Mouse (Mus musculus): ENCODE measurements around the gene Pgghg. TPM values are rescaled to one million over a fixed set of nuclear protein-coding genes. Genes with fewer than 3 reads are reported as not detected.

Gene Pgghg
- polyA plus RNA-seq, 1 experiment from 2014 or later, result 13.9 TPM

Other genes starting within 250 kb of the Pgghg start
- gene Olfr541, start 244.1 kb upstream of the Pgghg start, polyA plus RNA-seq (2016; fragmentation: Nextera tagmentation; extraction: Ambion mirVana), result not detected in 2 replicates
- not detected in 2 replicates for gene Cyp2e1, start 177.7 kb upstream of the Pgghg start, polyA plus RNA-seq (2016; fragmentation: Nextera tagmentation; extraction: Ambion mirVana)
- gene Syce1, start 153.5 kb upstream of the Pgghg start, polyA plus RNA-seq (2016; fragmentation: Nextera tagmentation; extraction: Ambion mirVana), result 0.13 and 0.31 TPM in 2 replicates
- gene Zfp941, start 119.2 kb upstream of the Pgghg start, polyA plus RNA-seq (2016; fragmentation: Nextera tagmentation; extraction: Ambion mirVana), result 0.95 and 0.96 TPM in 2 replicates
- gene Urah, start 106.4 kb upstream of the Pgghg start, polyA plus RNA-seq (2016; fragmentation: Nextera tagmentation; extraction: Ambion mirVana), result 0.55 TPM in 1 of 2 replicates, not detected in the other
- not detected in 2 replicates for gene Scgb1c1, start 95.8 kb upstream of the Pgghg start, polyA plus RNA-seq (2016; fragmentation: Nextera tagmentation; extraction: Ambion mirVana)
- not detected in 2 replicates for gene Odf3, start 93.6 kb upstream of the Pgghg start, polyA plus RNA-seq (2016; fragmentation: Nextera tagmentation; extraction: Ambion mirVana)
- not detected in 2 replicates for gene Gm45785, start 85.1 kb upstream of the Pgghg start, polyA plus RNA-seq (2016; fragmentation: Nextera tagmentation; extraction: Ambion mirVana)
- gene Ric8a, start 84.4 kb upstream of the Pgghg start, polyA plus RNA-seq (2016; fragmentation: Nextera tagmentation; extraction: Ambion mirVana), result 42.7 and 48.0 TPM in 2 replicates
- 27.7 and 29.3 TPM in 2 replicates for gene Bet1l, start 83.8 kb upstream of the Pgghg start, polyA plus RNA-seq (2016; fragmentation: Nextera tagmentation; extraction: Ambion mirVana)
- 187 and 188 TPM in 2 replicates for gene Psmd13, start 59.4 kb upstream of the Pgghg start, polyA plus RNA-seq (2016; fragmentation: Nextera tagmentation; extraction: Ambion mirVana)
- 40.9 and 41.6 TPM in 2 replicates for gene Sirt3, start 59.1 kb upstream of the Pgghg start, polyA plus RNA-seq (2016; fragmentation: Nextera tagmentation; extraction: Ambion mirVana)
- 93.0 and 102 TPM in 2 replicates for gene Cox8b, start 40.9 kb upstream of the Pgghg start, polyA plus RNA-seq (2016; fragmentation: Nextera tagmentation; extraction: Ambion mirVana)
- gene Nlrp6, start 20.5 kb upstream of the Pgghg start, polyA plus RNA-seq (2016; fragmentation: Nextera tagmentation; extraction: Ambion mirVana), result 0.23 TPM in 1 of 2 replicates, not detected in the other
- gene Ifitm5, start 8.9 kb downstream of the Pgghg start, polyA plus RNA-seq (2016; fragmentation: Nextera tagmentation; extraction: Ambion mirVana), result 1.8 and 2.0 TPM in 2 replicates
- gene Gm45717, start 14.5 kb downstream of the Pgghg start, polyA plus RNA-seq (2016; fragmentation: Nextera tagmentation; extraction: Ambion mirVana), result not detected in 2 replicates
- 442 and 446 TPM in 2 replicates for gene Ifitm2, start 14.6 kb downstream of the Pgghg start, polyA plus RNA-seq (2016; fragmentation: Nextera tagmentation; extraction: Ambion mirVana)
- 3.0 and 3.1 TPM in 2 replicates for gene Ifitm1, start 25.8 kb downstream of the Pgghg start, polyA plus RNA-seq (2016; fragmentation: Nextera tagmentation; extraction: Ambion mirVana)
- gene Ifitm3, start 69.4 kb downstream of the Pgghg start, polyA plus RNA-seq (2016; fragmentation: Nextera tagmentation; extraction: Ambion mirVana), result 41.8 and 41.9 TPM in 2 replicates
- gene Ifitm6, start 76.5 kb downstream of the Pgghg start, polyA plus RNA-seq (2016; fragmentation: Nextera tagmentation; extraction: Ambion mirVana), result not detected in 2 replicates
- not detected in 2 replicates for gene Gm17387, start 87.7 kb downstream of the Pgghg start, polyA plus RNA-seq (2016; fragmentation: Nextera tagmentation; extraction: Ambion mirVana)
- gene B4galnt4, start 119.7 kb downstream of the Pgghg start, polyA plus RNA-seq (2016; fragmentation: Nextera tagmentation; extraction: Ambion mirVana), result 2.0 and 2.5 TPM in 2 replicates
- 0.41 and 0.50 TPM in 2 replicates for gene Pkp3, start 136.8 kb downstream of the Pgghg start, polyA plus RNA-seq (2016; fragmentation: Nextera tagmentation; extraction: Ambion mirVana)
- 2.2 and 2.9 TPM in 2 replicates for gene Sigirr, start 159.2 kb downstream of the Pgghg start, polyA plus RNA-seq (2016; fragmentation: Nextera tagmentation; extraction: Ambion mirVana)
- 0.09 and 0.30 TPM in 2 replicates for gene Ano9, start 176.4 kb downstream of the Pgghg start, polyA plus RNA-seq (2016; fragmentation: Nextera tagmentation; extraction: Ambion mirVana)
- gene Ptdss2, start 181.0 kb downstream of the Pgghg start, polyA plus RNA-seq (2016; fragmentation: Nextera tagmentation; extraction: Ambion mirVana), result 58.0 and 65.9 TPM in 2 replicates
- gene Rnh1, start 231.5 kb downstream of the Pgghg start, polyA plus RNA-seq (2016; fragmentation: Nextera tagmentation; extraction: Ambion mirVana), result 82.4 and 88.2 TPM in 2 replicates